Mouse (Mus musculus) neural tube, embryonic 10.5 days (tissue): ENCODE measurements around the gene Gm45808.
A peak's percentile ranks its signal among the peaks of the same experiment; 100 is the strongest.
"Not testable (repeated sequence)": the region's sequence is repeated elsewhere in the genome, so short reads cannot be mapped to it uniquely, and the experiment has no call there.

Source experiments
- DNase-seq: peaks from one replicate; pipeline ENCODE4 v3.0.0-alpha.2; 2017; ENCODE audit warnings: low spot score; ENCODE audit errors: extremely low spot score

Gm45808 gene

DNA sequence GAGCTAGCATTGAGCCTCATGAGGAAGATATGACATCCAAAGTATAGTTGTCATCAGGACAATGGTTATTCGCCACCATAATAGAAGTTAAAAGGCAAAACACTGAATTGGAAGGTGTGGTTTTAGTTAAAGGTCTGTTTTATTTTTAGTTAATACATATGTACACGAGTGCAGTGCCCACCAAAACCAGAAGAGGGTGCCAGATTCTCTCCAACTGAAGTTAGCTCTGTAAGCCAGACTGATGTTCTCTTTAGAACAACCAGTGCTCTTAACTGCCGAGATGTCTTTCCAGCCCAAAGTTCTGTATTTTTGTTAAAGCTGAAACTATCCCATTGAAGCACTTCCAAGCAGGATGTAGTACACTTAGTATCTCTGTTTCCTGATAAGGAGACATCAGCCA lies 15.7 kb downstream of the Gm45808 start:
- peak; percentile 62 for DNase-seq

DNA sequence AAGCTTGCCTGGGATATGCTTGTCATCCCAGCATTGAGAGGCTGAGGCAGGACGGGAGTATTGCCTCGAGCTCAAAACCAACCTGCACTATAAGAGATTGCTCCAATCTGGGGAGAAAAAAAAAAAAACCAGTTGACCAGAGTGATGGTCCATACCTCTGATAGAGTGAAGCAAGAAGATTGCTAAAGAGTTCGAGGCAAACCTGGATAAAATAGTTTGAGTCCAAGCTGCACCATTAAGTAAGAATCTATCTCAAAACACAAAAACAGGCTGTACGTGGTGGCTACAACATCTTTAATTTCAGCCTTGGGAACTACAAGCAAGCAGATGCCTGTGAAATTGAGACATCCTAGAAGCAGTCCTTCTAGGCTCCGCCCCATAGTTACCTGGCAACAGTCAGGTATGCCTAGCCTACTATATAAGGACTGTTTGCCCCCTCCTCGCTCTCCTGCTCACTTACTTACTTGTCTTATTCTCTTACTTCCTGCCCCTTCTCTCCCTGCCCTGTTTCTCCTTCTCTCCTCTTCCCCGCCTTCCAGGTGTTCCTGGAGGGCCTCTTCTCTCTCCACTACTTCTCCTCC lies 19.4 kb downstream of the Gm45808 start:
- DNase-seq = no peak

DNA sequence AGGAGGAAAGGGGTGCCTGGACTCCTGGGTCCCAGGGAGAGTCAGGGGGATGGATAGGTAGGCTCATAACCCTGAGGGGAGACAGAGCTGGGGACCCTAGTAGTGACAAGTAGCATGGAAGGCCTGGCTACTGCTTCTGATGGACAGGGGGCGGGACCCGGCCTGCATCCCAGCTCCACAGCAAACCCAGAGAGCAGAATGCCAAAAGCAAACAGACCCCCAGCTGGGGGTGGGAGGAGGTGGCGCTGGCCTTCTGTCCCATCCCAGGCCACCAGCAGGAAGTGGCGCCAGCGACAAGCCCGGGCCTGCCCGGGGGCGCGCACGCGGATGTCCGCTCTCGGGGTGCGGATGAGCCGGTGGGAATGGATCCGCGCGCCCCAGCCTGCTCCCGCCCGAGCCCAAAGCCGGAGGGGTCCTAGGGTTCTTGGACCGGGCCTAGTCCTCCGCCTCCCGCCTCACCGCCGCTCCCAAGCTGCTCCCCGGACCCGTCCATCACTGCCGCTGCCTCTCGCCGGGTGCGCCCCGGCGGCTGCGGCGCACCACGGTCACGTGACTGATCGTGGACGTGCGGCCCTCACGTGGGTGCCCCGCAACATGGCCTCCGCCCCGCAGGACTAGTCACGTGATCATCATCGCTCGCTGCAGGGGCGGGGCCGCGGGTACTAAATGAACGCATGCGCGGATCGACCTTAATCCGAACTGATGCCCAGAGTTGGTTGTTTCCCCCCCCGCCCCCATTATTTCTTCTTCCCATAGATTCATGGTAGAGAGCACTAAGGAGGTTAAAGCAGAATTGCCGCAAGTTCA lies 20.1 kb downstream of the Gm45808 start, which contains the start of gene Bax:
TSS of gene Bax (minus strand) at position 616 of the 807 bp plus-strand sequence.
- DNase-seq = peak; percentile 95

DNA sequence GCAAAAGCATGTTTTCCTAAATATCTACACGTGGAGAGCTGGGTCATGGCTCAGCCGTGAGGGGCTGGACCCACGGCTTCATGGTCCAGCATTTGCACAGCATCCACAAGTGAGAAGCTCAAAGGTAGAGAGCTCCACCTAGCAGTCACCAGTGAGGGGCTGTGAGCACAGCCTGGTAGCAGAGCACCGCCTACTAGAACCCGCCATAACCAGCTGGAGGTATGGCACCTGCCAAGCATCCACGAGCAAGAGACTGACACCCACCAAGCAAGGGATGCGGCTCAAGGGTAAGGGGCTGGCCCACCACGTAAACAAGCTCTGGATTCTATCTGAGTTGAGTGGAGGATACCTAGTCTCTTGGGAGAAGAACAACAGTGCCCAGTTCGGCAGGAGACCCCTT lies 21.1 kb downstream of the Gm45808 start:
- DNase-seq = no peak

DNA sequence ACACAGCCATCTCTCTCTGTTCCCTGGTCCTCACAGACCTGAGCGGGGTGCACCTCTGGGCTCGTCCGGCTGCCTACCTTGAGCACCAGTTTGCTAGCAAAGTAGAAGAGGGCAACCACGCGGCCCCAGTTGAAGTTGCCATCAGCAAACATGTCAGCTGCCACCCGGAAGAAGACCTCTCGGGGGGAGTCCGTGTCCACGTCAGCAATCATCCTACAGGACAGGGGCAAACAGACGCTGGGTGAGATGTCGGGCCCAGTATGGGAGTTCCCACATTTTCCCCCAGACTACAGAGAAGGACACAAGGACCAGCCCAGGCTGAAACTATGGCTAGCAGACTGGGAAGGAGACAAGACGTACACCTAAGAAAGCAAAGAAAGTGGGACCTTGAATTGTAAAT lies 21.5 kb downstream of the Gm45808 start:
- no peak for DNase-seq

DNA sequence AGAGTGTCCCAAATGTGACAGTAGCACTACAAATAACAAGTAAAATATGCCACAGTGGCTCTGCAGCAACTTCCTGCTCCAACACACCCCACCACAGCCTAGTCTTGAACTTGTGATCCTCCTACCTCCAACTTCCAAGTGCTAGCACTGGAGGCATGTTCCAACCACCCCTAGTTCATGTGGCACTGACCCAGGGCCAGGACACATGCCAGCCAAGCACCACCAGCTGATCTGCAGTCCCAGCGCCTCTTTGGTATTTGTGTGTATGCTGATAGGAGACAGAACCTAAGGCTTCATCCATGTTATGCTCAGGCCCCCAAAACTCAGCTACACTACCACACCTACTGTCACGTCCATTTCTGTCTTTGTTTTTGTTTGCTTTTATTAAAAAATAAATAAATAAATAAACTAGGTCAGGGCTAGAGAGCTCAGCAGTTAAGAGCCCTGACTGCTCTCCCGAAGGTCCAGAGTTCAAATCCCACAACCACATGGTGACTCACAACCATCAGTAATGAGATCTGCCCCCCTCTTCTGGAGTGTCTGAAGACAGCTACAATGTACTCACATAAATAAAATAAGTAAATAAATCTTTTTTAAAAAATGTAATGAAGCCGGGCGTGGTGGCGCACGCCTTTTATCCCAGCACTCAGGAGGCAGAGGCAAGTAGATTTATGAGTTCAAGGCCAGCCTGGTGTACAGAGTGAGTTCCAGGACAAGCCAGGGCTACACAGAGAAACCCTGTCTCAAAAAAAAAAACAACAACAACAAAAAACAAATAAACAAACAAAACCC lies 22.4 kb downstream of the Gm45808 start:
- no peak for DNase-seq

DNA sequence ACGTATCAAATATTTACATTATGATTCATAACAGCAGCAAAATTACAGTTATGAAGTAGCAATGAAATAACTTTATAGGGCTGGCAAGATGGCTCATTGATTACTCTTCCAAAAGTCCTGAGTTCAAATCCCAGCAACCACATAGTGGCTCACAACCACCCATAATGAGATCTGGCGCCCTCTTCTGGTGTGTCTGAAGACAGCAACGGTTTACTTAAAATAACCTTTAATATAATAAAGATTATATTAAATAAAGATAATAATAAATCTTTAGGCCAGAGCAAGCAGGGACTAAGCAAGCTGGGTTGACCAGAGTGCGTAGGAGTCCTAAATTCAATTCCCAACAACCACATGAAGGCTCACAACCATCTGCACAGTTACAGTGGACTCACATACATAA lies 23.7 kb downstream of the Gm45808 start:
- not testable (repeated sequence) for DNase-seq

DNA sequence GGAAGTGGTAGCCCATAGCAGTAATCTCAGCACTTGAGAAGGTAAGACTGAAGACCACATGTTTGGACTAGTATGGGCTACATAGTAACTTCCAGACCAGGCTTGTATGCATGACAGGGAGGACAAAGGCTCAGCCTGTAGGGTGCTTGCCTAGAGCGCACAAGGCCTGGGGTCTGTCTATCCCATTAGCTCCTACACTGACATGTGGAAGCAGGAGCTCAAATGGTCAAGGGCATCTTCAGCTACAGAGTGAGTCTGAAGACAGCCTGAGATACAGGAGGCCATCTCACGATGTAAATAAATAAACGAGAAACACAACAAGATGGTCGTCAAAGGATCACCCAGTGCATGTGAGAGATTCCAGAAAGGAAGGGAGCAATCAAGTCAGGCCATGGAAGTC lies 24.3 kb downstream of the Gm45808 start:
- DNase-seq = no peak

DNA sequence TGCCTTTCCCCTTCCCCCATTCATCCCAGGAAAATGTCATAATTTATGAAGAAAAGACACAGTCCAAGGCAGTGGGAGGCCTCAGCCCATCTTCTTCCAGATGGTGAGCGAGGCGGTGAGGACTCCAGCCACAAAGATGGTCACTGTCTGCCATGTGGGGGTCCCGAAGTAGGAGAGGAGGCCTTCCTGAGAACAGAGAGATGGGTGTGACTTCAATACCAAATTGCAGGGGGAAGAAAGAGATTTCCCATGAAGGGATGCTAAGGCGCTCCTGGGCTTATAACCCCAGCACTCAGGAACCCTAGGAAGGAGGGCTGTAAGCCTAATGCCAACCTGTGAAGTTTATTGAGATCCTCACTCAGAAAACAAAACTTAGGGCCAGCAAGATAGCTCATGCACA lies 24.8 kb downstream of the Gm45808 start:
- DNase-seq = no peak

DNA sequence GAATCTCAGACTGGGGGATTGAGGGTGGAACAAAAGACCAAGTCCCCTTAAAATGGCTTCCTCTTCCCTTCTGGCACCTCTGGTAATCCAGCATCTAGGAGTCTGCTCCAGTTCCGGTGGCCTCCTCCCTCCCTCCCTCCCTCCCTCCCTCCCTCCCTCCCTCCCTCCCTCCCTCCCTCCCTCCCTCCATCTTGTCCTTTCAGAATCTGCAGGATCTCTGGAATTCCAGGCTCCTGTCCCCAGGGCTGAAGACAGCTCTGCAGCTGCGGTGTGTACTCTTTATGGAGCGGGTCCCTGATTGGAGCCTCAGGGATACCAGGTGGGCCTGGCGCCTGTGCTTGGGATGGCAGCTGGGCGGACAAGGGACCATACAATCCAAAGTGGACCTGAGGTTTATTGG lies 25.3 kb downstream of the Gm45808 start:
- DNase-seq = no peak

DNA sequence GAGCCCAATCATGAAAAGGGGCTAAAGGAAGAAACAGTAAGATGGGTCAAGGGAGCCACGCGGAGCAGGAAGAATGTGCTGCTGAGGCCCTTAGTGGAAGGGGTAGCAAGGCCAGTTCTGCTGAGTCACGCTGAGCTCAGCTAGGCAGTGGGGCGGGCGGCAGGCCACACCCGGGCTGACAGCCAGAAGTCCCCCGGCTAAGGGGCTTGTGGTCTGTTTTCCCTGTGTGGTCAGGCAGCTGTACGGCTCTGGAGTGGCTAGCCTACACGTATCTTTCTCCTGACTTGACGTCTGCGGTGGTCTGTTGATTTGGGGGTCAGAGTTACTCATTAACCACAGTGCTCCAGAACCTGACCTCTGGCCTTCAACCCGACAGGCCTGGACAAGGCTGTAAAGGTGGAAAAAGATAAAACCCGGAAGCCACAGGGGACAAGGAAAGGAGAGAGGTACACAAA lies 25.7 kb downstream of the Gm45808 start:
- DNase-seq = no peak

DNA sequence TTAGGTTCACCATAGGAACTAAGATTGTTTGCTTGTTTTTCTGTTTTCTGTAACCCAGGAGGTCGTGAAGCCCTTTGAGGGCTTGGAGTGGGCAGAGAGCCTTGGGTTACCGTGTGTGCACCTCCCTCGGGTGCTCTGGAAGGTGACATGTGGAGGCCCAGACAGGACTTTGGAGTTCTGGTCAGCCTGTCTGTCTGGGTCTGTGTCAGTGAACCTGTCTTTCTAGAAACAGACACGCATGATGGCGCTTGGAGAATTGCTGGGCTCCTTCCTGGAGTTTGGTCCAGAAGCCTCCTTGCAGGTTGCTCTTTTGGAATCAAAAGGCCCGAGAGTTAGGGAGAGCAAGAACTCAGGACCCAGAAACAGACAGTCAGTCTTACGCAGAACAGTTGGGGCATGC lies 26.2 kb downstream of the Gm45808 start:
- DNase-seq = no peak

DNA sequence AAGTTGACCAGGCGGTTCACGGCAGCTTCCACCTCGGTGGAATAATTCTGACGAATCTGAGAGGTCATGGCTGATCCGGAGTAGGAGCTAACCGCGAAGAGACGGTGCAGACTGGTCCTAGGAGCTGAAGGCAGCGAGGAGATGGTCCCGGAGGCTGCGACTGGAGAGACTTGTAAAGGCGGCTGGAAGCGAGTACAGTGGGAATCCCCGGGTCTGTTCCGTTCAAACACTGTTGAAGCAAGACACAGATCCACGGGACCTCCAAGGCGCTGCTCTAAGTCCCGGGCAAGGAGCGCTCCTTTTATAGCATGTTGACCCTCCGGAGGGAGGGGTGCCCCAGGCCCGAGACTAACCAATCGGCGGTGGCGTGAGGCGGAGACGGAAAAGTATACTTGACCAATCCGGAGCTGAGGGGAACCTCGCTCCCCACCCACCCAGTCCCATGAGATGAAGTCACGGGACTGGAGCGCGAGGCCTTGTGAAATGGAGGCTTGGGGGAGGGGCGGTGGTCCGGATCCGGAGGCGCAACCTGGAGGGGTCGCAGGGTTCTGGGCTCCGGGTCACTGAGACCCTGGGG lies 27.0 kb downstream of the Gm45808 start, which contains the start of gene Ftl1:
TSS of gene Ftl1 (minus strand) at position 321 of the 577 bp plus-strand sequence.
- DNase-seq = peak; percentile 97

DNA sequence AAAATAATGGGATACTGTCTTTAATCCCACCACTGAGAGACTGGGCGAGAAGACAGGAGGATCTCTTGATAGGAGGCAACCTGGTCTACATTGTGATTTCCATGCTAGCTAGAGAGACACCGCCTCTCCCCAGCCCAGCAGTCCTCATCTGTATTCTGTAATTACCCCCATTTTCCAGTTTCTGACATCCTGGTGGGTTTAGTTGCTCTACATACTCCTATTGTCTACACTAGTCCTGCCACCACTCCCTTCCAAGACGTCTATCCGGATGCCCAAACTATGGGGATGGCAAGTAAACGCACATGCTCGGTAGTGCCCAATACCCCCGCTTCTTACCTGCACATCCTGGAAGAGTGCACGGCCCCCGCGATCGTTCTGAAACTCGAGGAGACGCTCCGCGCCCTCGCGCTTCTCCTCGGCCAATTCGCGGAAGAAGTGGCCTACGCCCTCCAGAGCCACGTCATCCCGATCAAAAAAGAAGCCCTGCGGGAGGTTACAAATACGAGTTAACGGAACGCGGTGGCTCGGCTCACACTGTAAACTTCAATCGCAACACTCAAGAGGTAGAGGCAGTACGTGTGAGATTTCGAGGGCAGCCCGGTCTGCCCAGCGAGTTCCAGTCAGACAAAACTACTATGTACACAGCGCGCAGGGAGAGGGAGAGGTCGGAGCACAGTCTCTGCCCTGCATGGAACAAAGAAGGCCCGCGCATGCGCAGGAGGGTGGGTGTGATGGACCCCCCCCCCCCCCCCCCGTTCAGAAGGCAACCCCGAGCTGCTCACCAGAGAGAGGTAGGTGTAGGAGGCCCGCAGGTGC lies 27.7 kb downstream of the Gm45808 start:
- DNase-seq = peak; percentile 89

DNA sequence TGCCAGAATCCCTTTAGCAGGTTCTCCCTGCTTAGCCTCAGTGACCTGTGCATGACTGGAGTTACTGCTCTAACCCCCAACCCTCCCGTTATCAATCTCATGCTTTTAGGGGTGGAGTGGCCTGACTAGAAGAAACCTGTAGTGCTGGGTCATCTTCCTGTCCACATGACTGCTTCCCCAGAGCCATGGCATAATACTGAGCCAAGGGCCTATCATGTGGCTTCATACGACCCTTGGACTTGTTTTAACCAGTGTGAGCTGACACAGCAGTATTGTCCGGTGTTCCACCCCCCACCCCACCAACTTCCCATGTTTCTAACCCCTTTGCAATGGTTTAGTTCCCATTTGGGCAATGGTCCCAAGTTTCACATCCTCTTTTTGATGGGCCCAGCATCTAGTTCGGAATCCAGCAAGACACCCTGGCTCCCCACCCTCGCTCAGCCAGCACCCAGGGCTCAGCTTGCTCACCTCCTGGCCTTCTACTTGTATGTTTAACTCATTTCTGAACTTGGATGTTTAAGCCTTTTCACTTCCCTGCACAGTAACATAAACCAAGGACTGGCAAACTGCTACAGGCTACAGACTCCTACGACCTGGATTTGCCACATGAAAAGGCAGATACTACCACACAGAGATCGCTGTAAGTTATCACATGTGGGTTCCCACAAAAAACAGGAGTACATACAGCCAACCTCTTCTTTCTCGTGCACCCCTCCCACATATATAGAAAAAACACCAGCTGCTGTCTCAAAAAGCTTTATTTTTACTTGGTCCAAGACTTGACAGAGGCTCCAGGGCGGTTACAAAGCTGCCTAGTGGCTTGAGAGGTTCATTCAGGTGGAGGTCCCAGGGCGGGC lies 29.2 kb downstream of the Gm45808 start:
- DNase-seq = peak; percentile 42

DNA sequence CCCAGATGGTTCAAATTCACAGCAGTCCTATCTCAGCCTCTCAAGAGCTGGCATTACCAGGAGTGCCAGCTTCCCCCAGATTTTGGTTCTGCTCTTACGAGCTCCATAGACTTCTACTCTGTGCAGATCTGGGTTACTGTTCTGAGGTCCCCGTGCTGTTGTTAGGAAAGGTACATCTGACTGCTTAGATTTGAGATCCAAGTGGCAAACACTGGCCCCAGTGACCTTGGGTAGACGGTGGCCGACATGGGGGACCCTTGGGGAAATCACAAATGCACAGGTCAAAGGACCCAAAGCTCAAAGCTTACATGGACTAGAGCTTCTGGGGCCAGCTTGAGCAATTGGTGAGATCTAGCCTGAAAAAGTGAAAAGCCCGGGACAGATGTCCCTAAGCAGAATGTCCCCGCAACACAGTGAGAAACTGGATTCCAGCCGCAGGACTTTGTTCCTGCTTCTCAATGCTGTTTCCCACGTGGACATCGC lies 29.8 kb downstream of the Gm45808 start:
- no peak for DNase-seq

DNA sequence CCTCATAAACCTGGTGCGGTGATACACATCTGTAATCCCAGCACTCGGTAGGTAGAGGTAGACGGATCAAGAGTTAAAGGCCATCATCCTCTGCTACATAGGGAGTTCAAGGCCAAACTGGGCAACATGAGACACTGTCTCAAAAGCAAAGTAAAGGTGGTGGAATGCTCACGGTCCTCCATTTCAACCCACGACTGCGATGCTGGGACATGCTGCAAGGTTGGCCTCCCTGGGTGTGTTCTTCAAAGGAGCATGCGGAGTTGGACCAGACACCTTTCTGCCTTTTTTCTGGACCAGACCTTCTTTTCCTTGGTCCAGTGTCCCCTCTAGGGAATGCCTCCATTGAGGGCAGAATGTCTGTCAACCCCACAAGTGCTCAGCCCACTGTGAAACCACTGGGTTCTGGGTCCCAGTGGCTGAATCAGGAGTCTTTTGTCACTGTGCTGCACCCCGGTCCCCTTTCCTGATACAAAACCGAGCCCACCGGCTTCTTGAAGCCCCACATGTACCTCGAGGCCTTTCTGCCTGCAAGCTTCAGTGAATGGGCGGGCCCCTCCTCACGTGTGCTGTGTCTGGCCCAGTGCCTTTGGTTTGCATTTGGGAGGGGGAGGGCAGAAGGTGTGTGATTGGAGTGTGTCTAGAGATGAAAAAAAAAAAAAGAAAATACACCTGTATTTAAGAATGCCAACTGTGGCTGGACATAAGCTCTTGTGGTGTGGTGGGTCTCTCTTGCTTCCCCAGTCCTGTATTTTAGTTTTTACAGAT lies 30.5 kb downstream of the Gm45808 start:
- no peak for DNase-seq

DNA sequence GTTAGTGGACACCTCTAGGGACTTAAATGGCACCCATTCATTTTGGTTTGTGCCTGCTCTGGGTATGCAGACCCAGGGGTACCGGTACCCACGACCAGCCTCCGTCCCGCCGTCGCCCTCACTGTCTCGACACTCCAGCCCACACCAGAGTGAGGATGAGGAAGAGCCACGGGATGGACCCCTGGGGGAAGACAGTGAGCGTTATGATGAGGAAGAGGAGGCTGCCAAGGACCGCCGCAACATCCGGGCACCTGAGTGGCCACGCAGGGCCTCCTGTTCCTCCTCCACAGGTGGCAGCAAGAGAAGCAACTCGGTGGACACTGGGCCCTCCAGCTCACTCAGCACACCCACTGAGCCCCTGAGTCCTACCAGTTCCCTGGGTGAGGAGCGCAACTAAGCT lies 31.6 kb downstream of the Gm45808 start:
- DNase-seq = no peak
